Mouse (Mus musculus) mammary gland, adult 2 months (tissue): ENCODE measurements around the gene C1galt1. TPM values are rescaled to one million over a fixed set of nuclear protein-coding genes. Genes with fewer than 3 reads are reported as not detected.

Experiments used
- polyA plus RNA-seq: library from polyadenylated mRNA; depleted of rRNA; stranded (reverse); fragments of >200 nt; gene quantifications from 2 replicates; pipeline ENCODE4 v1.2.3, GENCODE M21; 2012; ENCODE audit warnings: low replicate concordance; rRNA removed

The C1galt1 gene
- polyA plus RNA-seq: 3.6 and 5.4 TPM in 2 replicates

DNA sequence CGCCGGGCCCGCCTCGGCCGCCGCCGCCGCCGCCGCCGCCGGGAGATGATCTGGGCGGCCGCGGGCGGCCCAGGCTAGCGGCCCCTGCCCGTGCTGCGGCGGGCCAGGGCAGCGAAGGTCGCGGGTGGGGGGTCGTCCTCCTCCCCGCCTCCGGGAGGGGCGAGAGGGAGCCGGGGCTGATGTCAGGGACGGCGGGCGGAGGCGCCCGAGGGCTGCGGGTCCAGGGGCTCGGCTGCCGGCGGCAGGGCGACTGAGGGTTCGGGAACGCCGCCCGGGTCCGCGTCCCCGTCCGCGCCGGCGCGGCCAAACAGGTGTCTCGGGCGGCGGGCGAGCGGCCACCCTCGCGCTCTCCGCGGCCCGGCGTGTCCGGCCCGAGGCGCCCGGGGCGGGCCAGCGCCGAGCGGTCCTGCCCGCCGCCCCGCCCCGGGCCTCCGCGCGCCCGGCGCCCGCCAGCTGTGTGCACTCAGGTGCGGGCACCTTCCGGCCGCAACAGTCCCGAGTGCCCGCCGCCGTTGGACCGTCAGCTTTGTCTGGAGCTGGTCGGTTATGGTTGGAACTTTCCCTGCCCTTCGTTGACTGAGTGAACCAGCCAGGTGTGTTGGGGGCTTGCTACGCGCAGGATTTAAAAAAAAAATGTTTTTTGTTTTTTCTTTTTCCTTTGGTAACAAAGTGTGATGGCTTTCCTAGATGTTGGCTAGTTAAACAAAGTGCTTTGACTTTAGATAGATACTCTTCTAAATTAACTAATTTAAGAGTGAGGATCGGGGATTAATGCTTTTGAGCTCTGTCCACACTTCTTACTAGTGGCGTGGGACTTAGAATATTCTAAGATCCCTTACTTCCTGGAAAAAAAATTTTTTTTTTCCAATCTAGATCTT, at the start of gene C1galt1:
Gene C1galt1, plus strand, starts transcription at position 41 of the 878 bp plus-strand sequence.

Other genes starting within 250 kb of the C1galt1 start
- gene Asns, start 151.6 kb upstream of the C1galt1 start, polyA plus RNA-seq: 25.0 and 34.4 TPM in 2 replicates